Mouse (Mus musculus) kidney, postnatal 10 days (tissue): ENCODE data around the gene Alcam.
A peak's percentile ranks its signal among the peaks of the same experiment; 100 is the strongest.

Experiments
- DNase-seq: peaks from one replicate; pipeline ENCODE4 v3.0.0; 2021; ENCODE audit warnings: mixed read lengths

Gene Alcam

GRCm38 (mm10) chr16:52243421-52243973 lies 210.4 kb downstream of the Alcam start:
- peak; percentile 14 for DNase-seq

- peak; percentile 14 for DNase-seq
Observed at GRCm38 (mm10) chr16:52242144-52242543, 211.7 kb downstream of the Alcam start.

GRCm38 (mm10) chr16:52229930-52230329 lies 223.9 kb downstream of the Alcam start:
- DNase-seq = no peak

GRCm38 (mm10) chr16:52229446-52229845 lies 224.4 kb downstream of the Alcam start:
- DNase-seq = no peak

GRCm38 (mm10) chr16:52222896-52223295 lies 231.0 kb downstream of the Alcam start:
- DNase-seq = no peak

GRCm38 (mm10) chr16:52219069-52219468 lies 234.8 kb downstream of the Alcam start:
- DNase-seq = peak; percentile 66

GRCm38 (mm10) chr16:52210844-52211606 lies 242.8 kb downstream of the Alcam start:
- no peak for DNase-seq

GRCm38 (mm10) chr16:52200107-52200506 lies 253.8 kb downstream of the Alcam start:
- no peak for DNase-seq
